Mouse (Mus musculus): Measurements from ENCODE around the gene Coro1a. TPM values are rescaled to one million over a fixed set of nuclear protein-coding genes. Genes with fewer than 3 reads are reported as not detected.
A peak's percentile ranks its signal among the peaks of the same experiment; 100 is the strongest.
"Not testable (repeated sequence)": the region's sequence is repeated elsewhere in the genome, so short reads cannot be mapped to it uniquely, and the experiment has no call there.

Coro1a gene
- polyA plus RNA-seq, 1 experiment: 204 TPM

- TF ChIP-seq CTCF (IDR thresholded peaks at IDR 0.05; ENCODE audit: extremely low read depth, insufficient read depth, low read length) (peak; percentile 92), POLR2A (IDR thresholded peaks at IDR 0.05; ENCODE audit: extremely low read depth, insufficient read depth, low read length) (no peak)
- Histone ChIP-seq H3K4me3 (ENCODE audit: insufficient read depth, low read length) (no peak overlapping the region), H3K4me1 (ENCODE audit: control insufficient read depth, insufficient read depth, low read length) (peaks cover 6% of the 10 kb centered on the region; the same call in 1 of the 2 replicates), H3K27ac (ENCODE audit: insufficient read depth, low read length) (no peak overlapping the region)
Observed at GRCm38 (mm10) chr7:126693256-126693655, 14.3 kb downstream of the Coro1a start.

- no peak overlapping the region for H3K27ac ChIP-seq (ENCODE audit: insufficient read depth, low read length)
- no peak overlapping the region for H3K4me3 ChIP-seq (ENCODE audit: insufficient read depth, low read length)
- peaks cover 6% of the 10 kb centered on the region; the same call in 1 of the 2 replicates for H3K4me1 ChIP-seq (ENCODE audit: control insufficient read depth, insufficient read depth, low read length)
- TF ChIP-seq POLR2A (IDR thresholded peaks at IDR 0.05; ENCODE audit: extremely low read depth, insufficient read depth, low read length): no peak
- no peak for TF ChIP-seq CTCF (IDR thresholded peaks at IDR 0.05; ENCODE audit: extremely low read depth, insufficient read depth, low read length)
Observed at GRCm38 (mm10) chr7:126692426-126692825, 15.2 kb downstream of the Coro1a start.

- no peak for TF ChIP-seq POLR2A (IDR thresholded peaks at IDR 0.05; ENCODE audit: extremely low read depth, insufficient read depth, low read length)
- no peak for TF ChIP-seq CTCF (IDR thresholded peaks at IDR 0.05; ENCODE audit: extremely low read depth, insufficient read depth, low read length)
- Histone ChIP-seq H3K4me3 (ENCODE audit: insufficient read depth, low read length) (no peak overlapping the region), H3K27ac (ENCODE audit: insufficient read depth, low read length) (no peak overlapping the region)
Observed at GRCm38 (mm10) chr7:126691676-126692075, 15.9 kb downstream of the Coro1a start.

GRCm38 (mm10) chr7:126690737-126691136 is 16.9 kb downstream of the Coro1a start:
- TF ChIP-seq CTCF (IDR thresholded peaks at IDR 0.05; ENCODE audit: extremely low read depth, insufficient read depth, low read length): no peak
- no peak for TF ChIP-seq POLR2A (IDR thresholded peaks at IDR 0.05; ENCODE audit: extremely low read depth, insufficient read depth, low read length)
- Histone ChIP-seq H3K27ac (ENCODE audit: insufficient read depth, low read length) (no peak overlapping the region), H3K4me1 (ENCODE audit: control insufficient read depth, insufficient read depth, low read length) (peaks cover 2% of the 10 kb centered on the region; the same call in 1 of the 2 replicates), H3K4me3 (ENCODE audit: insufficient read depth, low read length) (no peak overlapping the region)

More at GRCm38 (mm10) chr7:126691676-126692075, 15.9 kb downstream of the Coro1a start:
- H3K4me1 ChIP-seq (ENCODE audit: control insufficient read depth, insufficient read depth, low read length): peaks cover 3% of the 10 kb centered on the region; the same call in 1 of the 2 replicates

GRCm38 (mm10) chr7:126689021-126689420 is 18.6 kb downstream of the Coro1a start:
- H3K4me1 ChIP-seq (ENCODE audit: control insufficient read depth, insufficient read depth, low read length): no peaks in the 10 kb centered on the region; the same call in 1 of the 2 replicates
- no peak overlapping the region for H3K4me3 ChIP-seq (ENCODE audit: insufficient read depth, low read length)
- no peak for TF ChIP-seq CTCF (IDR thresholded peaks at IDR 0.05; ENCODE audit: extremely low read depth, insufficient read depth, low read length)
- no peak for TF ChIP-seq POLR2A (IDR thresholded peaks at IDR 0.05; ENCODE audit: extremely low read depth, insufficient read depth, low read length)
- no peak overlapping the region for H3K27ac ChIP-seq (ENCODE audit: insufficient read depth, low read length)

GRCm38 (mm10) chr7:126688156-126688555 is 19.4 kb downstream of the Coro1a start:
- not testable (repeated sequence) for H3K4me1 ChIP-seq (ENCODE audit: control insufficient read depth, insufficient read depth, low read length); H3K27ac ChIP-seq (ENCODE audit: insufficient read depth, low read length); H3K4me3 ChIP-seq (ENCODE audit: insufficient read depth, low read length)

GRCm38 (mm10) chr7:126681221-126681620 is 26.4 kb downstream of the Coro1a start:
- Histone ChIP-seq H3K4me3 (ENCODE audit: insufficient read depth, low read length) (no peak overlapping the region), H3K27ac (ENCODE audit: insufficient read depth, low read length) (no peak overlapping the region), H3K4me1 (ENCODE audit: control insufficient read depth, insufficient read depth, low read length) (no peaks in the 10 kb centered on the region)
- TF ChIP-seq CTCF (IDR thresholded peaks at IDR 0.05; ENCODE audit: extremely low read depth, insufficient read depth, low read length) (no peak), POLR2A (IDR thresholded peaks at IDR 0.05; ENCODE audit: extremely low read depth, insufficient read depth, low read length) (no peak)

GRCm38 (mm10) chr7:126679683-126680082 is 27.9 kb downstream of the Coro1a start:
- Histone ChIP-seq H3K27ac (ENCODE audit: insufficient read depth, low read length) (no peak overlapping the region), H3K4me3 (ENCODE audit: insufficient read depth, low read length) (no peak overlapping the region), H3K4me1 (ENCODE audit: control insufficient read depth, insufficient read depth, low read length) (peaks cover 3% of the 10 kb centered on the region)
- no peak for TF ChIP-seq CTCF (IDR thresholded peaks at IDR 0.05; ENCODE audit: extremely low read depth, insufficient read depth, low read length)
- no peak for TF ChIP-seq POLR2A (IDR thresholded peaks at IDR 0.05; ENCODE audit: extremely low read depth, insufficient read depth, low read length)

GRCm38 (mm10) chr7:126678545-126679341 is 28.8 kb downstream of the Coro1a start:
- no peak for TF ChIP-seq POLR2A (IDR thresholded peaks at IDR 0.05; ENCODE audit: extremely low read depth, insufficient read depth, low read length)
- TF ChIP-seq CTCF (IDR thresholded peaks at IDR 0.05; ENCODE audit: extremely low read depth, insufficient read depth, low read length): no peak
- no peak overlapping the region for H3K4me3 ChIP-seq (ENCODE audit: insufficient read depth, low read length)
- H3K27ac ChIP-seq (ENCODE audit: insufficient read depth, low read length): no peak overlapping the region
- peaks cover 3% of the 10 kb centered on the region for H3K4me1 ChIP-seq (ENCODE audit: control insufficient read depth, insufficient read depth, low read length)

GRCm38 (mm10) chr7:126676631-126677220 is 30.9 kb downstream of the Coro1a start:
- Histone ChIP-seq H3K4me1 (ENCODE audit: control insufficient read depth, insufficient read depth, low read length) (peaks cover 3% of the 10 kb centered on the region), H3K4me3 (ENCODE audit: insufficient read depth, low read length) (no peak overlapping the region; the same call in 1 of the 2 replicates), H3K27ac (ENCODE audit: insufficient read depth, low read length) (no peak overlapping the region)
- TF ChIP-seq CTCF (IDR thresholded peaks at IDR 0.05; ENCODE audit: extremely low read depth, insufficient read depth, low read length) (no peak), POLR2A (IDR thresholded peaks at IDR 0.05; ENCODE audit: extremely low read depth, insufficient read depth, low read length) (no peak)
